Mouse (Mus musculus) CH12.LX (cell line): ENCODE results near the gene Bdp1. TPM values are rescaled to one million over a fixed set of nuclear protein-coding genes. Genes with fewer than 3 reads are reported as not detected.

Source experiments
- DNase-seq: peaks from one replicate; pipeline ENCODE4 v3.0.0-alpha.2; 2013; ENCODE audit errors: extremely low read depth
- H3K27ac ChIP-seq: 2 replicates; pipeline ENCODE4 v1.5.1; 2012; ENCODE audit warnings: low read depth, mild to moderate bottlenecking, control low read depth, moderate library complexity; ENCODE audit not compliant: insufficient read depth
- H3K27me3 ChIP-seq: replicated peaks from 2 replicates; pipeline ENCODE3; 2012; ENCODE audit warnings: inconsistent platforms
- H3K36me3 ChIP-seq, 2 experiments: replicated peaks in 1 of 2; 2 replicates each; pipeline versions ENCODE3 to v1.6.1; 2012; ENCODE audit warnings: inconsistent platforms in 1 of 2, low read length in 1 of 2, mild to moderate bottlenecking in 1 of 2, mixed read lengths in 1 of 2, moderate library complexity in 1 of 2; ENCODE audit not compliant: control insufficient read depth in 1 of 2, insufficient read depth in 1 of 2
- H3K4me1 ChIP-seq, 2 experiments: 2 replicates each; pipeline ENCODE4 v1.6.1; 2012; ENCODE audit warnings: inconsistent platforms in 1 of 2, moderate library complexity in 1 of 2; ENCODE audit not compliant: insufficient read depth in 2 of 2, control insufficient read depth in 1 of 2
- H3K4me2 ChIP-seq: 2 replicates; pipeline ENCODE4 v1.6.1; 2012; ENCODE audit warnings: low read depth, mild to moderate bottlenecking, control low read depth; ENCODE audit not compliant: poor library complexity, insufficient read depth, severe bottlenecking
- H3K4me3 ChIP-seq, 3 experiments: fragments of 150-350 bp in 1 of 3; sonication (generic) in 1 of 3; replicated peaks in 1 of 3; 2 replicates each; pipeline versions ENCODE3 to v1.5.1; 2011 to 2012; ENCODE audit warnings: low read depth in 2 of 3, low read length in 2 of 3, mild to moderate bottlenecking in 2 of 3, moderate library complexity in 2 of 3, control low read depth in 1 of 3, improper control_type of control experiment in 1 of 3, inconsistent platforms in 1 of 3, mixed read lengths in 1 of 3; ENCODE audit not compliant: poor library complexity in 1 of 3
- H3K79me2 ChIP-seq: replicated peaks from 2 replicates; pipeline ENCODE4 v1.6.1; 2012; ENCODE audit warnings: mild to moderate bottlenecking, moderate library complexity; ENCODE audit not compliant: control insufficient read depth, poor library complexity, insufficient read depth, severe bottlenecking; ENCODE audit errors: extremely low read depth
- H3K9ac ChIP-seq: 2 replicates; pipeline ENCODE4 v1.6.1; 2012; ENCODE audit warnings: low read depth, mild to moderate bottlenecking, control low read depth, moderate library complexity; ENCODE audit not compliant: insufficient read depth
- H3K9me3 ChIP-seq: replicated peaks from 2 replicates; pipeline ENCODE3; 2012; ENCODE audit warnings: low read length, inconsistent platforms, mixed read lengths
- BHLHE40 ChIP-seq: IDR thresholded peaks from 2 replicates; pipeline ENCODE4 v1.6.1; 2011; ENCODE audit warnings: mild to moderate bottlenecking, low read depth, low read length, improper control_type of control experiment
- CHD2 ChIP-seq: IDR thresholded peaks from 2 replicates; pipeline ENCODE4 v1.6.1; 2011; ENCODE audit warnings: low read length, improper control_type of control experiment
- CTCF ChIP-seq, 2 experiments: IDR thresholded peaks in 1 of 2; conservative IDR thresholded peaks in 1 of 2; 2 replicates each; pipeline ENCODE4 v1.5.1; 2011 to 2012; ENCODE audit warnings: low read depth in 2 of 2, low read length in 2 of 2, improper control_type of control experiment in 1 of 2, inconsistent platforms in 1 of 2, mild to moderate bottlenecking in 1 of 2, moderate library complexity in 1 of 2
- E2F4 ChIP-seq: IDR thresholded peaks from 2 replicates; pipeline ENCODE4 v1.6.1; 2011; ENCODE audit warnings: low read depth, low read length, improper control_type of control experiment; ENCODE audit not compliant: insufficient replicate concordance
- EP300 ChIP-seq: IDR thresholded peaks from 2 replicates; pipeline ENCODE4 v1.6.1; 2011; ENCODE audit warnings: low read length, improper control_type of control experiment
- GABPA ChIP-seq: IDR thresholded peaks from 2 replicates; pipeline ENCODE4 v1.6.1; 2012; ENCODE audit warnings: low read depth, low read length, improper control_type of control experiment, inconsistent platforms; ENCODE audit not compliant: insufficient replicate concordance
- JUND ChIP-seq: conservative IDR thresholded peaks from 2 replicates; pipeline ENCODE4 v1.6.1; 2011; ENCODE audit warnings: low read depth, low read length, improper control_type of control experiment
- KAT2A ChIP-seq: IDR thresholded peaks from 2 replicates; pipeline ENCODE4 v1.6.1; 2012; ENCODE audit warnings: low read length, improper control_type of control experiment, inconsistent platforms; ENCODE audit not compliant: insufficient replicate concordance
- MAX ChIP-seq: IDR thresholded peaks from 2 replicates; pipeline ENCODE4 v1.6.1; 2011; ENCODE audit warnings: low read length, improper control_type of control experiment
- MXI1 ChIP-seq: IDR thresholded peaks from 2 replicates; pipeline ENCODE4 v1.6.1; 2011; ENCODE audit warnings: mild to moderate bottlenecking, low read depth, low read length, improper control_type of control experiment
- MYC ChIP-seq: IDR thresholded peaks from 2 replicates; pipeline ENCODE4 v1.6.1; 2011; ENCODE audit warnings: low read depth, mild to moderate bottlenecking, improper control_type of control experiment, low read length
- NELFE ChIP-seq: IDR thresholded peaks from 2 replicates; pipeline ENCODE4 v1.6.1; 2011; ENCODE audit warnings: low read depth, low read length, improper control_type of control experiment
- NRF1 ChIP-seq: IDR thresholded peaks from 2 replicates; pipeline ENCODE4 v1.6.1; 2014; ENCODE audit warnings: low read depth, mild to moderate bottlenecking, inconsistent platforms, low read length, improper control_type of control experiment, moderate library complexity
- POLR2AphosphoS2 ChIP-seq: IDR thresholded peaks from 2 replicates; pipeline ENCODE4 v1.6.1; 2011; ENCODE audit warnings: low read depth, low read length, improper control_type of control experiment
- RAD21 ChIP-seq: IDR thresholded peaks from 2 replicates; pipeline ENCODE4 v1.6.1; 2011; ENCODE audit warnings: low read depth, mild to moderate bottlenecking, low read length, improper control_type of control experiment, moderate library complexity
- RCOR1 ChIP-seq: conservative IDR thresholded peaks from 2 replicates; pipeline ENCODE4 v1.6.1; 2012; ENCODE audit warnings: low read depth, mild to moderate bottlenecking, inconsistent platforms, low read length, improper control_type of control experiment
- SIN3A ChIP-seq: IDR thresholded peaks from 2 replicates; pipeline ENCODE4 v1.6.1; 2012; ENCODE audit warnings: low read length, improper control_type of control experiment, inconsistent platforms
- SMC3 ChIP-seq: IDR thresholded peaks from 2 replicates; pipeline ENCODE4 v1.6.1; 2011; ENCODE audit warnings: low read depth, low read length, improper control_type of control experiment
- TCF12 ChIP-seq: IDR thresholded peaks from 2 replicates; pipeline ENCODE4 v1.6.1; 2014; ENCODE audit warnings: low read depth, mild to moderate bottlenecking, inconsistent platforms, low read length, improper control_type of control experiment
- UBTF ChIP-seq: IDR thresholded peaks from 2 replicates; pipeline ENCODE4 v1.6.1; 2012; ENCODE audit warnings: low read depth, mild to moderate bottlenecking, inconsistent platforms, low read length, improper control_type of control experiment, moderate library complexity
- USF1 ChIP-seq: IDR thresholded peaks from 2 replicates; pipeline ENCODE4 v1.6.1; 2014; ENCODE audit warnings: low read depth, mild to moderate bottlenecking, inconsistent platforms, low read length, improper control_type of control experiment
- USF2 ChIP-seq: conservative IDR thresholded peaks from 2 replicates; pipeline ENCODE4 v1.6.1; 2011; ENCODE audit warnings: low read depth, low read length, improper control_type of control experiment
- ZC3H11A ChIP-seq: IDR thresholded peaks from 2 replicates; pipeline ENCODE4 v1.6.1; 2012; ENCODE audit warnings: low read depth, mild to moderate bottlenecking, inconsistent platforms, low read length, improper control_type of control experiment
- ZMIZ1 ChIP-seq: IDR thresholded peaks from 2 replicates; pipeline ENCODE4 v1.6.1; 2012; ENCODE audit warnings: low read depth, mild to moderate bottlenecking, inconsistent platforms, low read length, improper control_type of control experiment
- dilution Hi-C: fragments of 300-500 bp; cut with MboI; formaldehyde crosslinking; loops from 2 replicates; pipeline ENCODE4 v1.14.3; 2020; ENCODE audit warnings: low sequenced_read_pairs; ENCODE audit not compliant: extremely low pct_unique_long_range_greater_than_20kb, extremely low pct_ligation_motif_present
- in situ Hi-C: fragments of 300-500 bp; cut with MboI; formaldehyde crosslinking; loops from 3 replicates; pipeline ENCODE4 v1.14.3; 2019; ENCODE audit warnings: low sequenced_read_pairs, low pct_ligation_motif_present, low pct_unique_long_range_greater_than_20kb, mixed read lengths
- polyA plus RNA-seq: library from polyadenylated mRNA; unstranded; fragments of >175 nt; gene quantifications from 2 replicates; pipeline ENCODE4 v1.2.1, GENCODE M21; 2012; ENCODE audit warnings: low read depth; ENCODE audit not compliant: insufficient read length
- total RNA-seq, 2 experiments: library from RNA; depleted of rRNA; stranded (reverse); fragments of 300-350 nt in 1 of 2; fragments of >200 nt in 1 of 2; gene quantifications; 2 replicates each; pipeline ENCODE4 v1.2.3; 2012 to 2014

Bdp1 gene
- total and polyA plus RNA-seq, 3 experiments = 20.0 to 24.2 (median 22.0) TPM

DNA sequence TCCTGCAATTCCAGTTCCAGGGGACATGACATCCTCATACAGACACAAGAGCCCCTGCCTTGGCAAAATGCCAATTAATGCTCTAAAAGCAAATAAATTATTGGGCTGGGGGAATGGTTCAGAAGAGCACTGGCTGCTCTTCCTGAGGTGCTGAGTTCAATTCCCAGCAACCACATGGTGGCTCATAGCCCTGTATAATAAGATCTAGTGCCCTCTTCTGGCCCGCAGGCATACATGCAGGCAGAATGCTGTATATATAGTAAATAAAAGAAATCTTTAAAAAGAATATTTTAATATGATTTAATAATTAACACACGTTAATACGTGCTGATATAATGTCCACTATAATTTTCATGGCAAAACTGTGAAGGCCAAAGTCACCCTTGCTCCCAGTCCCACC lies 105.8 kb downstream of the Bdp1 start:
- dilution Hi-C loops = no loop called here
- no peak for TF ChIP-seq POLR2AphosphoS2
- no peak for TF ChIP-seq KAT2A
- TF ChIP-seq ZMIZ1 = no peak
- no peak for TF ChIP-seq EP300
- peak; percentile 25 for TF ChIP-seq RAD21
- TF ChIP-seq MXI1 = no peak
- no peak for TF ChIP-seq MAX
- no peak for TF ChIP-seq SIN3A
- TF ChIP-seq E2F4 = no peak
- peak; percentile 11 to 64; a peak in 2 of 4 replicates for TF ChIP-seq CTCF (conservative IDR thresholded peaks at IDR 0.05 in 1 of 2, IDR thresholded peaks at IDR 0.05 in 1 of 2; ENCODE audit: low read depth in 2 of 2, low read length in 2 of 2)
- TF ChIP-seq CHD2 = no peak
- TF ChIP-seq SMC3 = peak; percentile 39
- no peak for TF ChIP-seq BHLHE40
- TF ChIP-seq RCOR1 = no peak
- no peak for TF ChIP-seq NELFE
- no peak for TF ChIP-seq GABPA
- peak; percentile 60; the same call in 1 of the 2 replicates for TF ChIP-seq MYC
- no peak for TF ChIP-seq USF2
- TF ChIP-seq, all 38 proteins: peak for 4
- no peak for DNase-seq
- H3K36me3 ChIP-seq = peaks cover 0 to 6% of the 10 kb centered on the region in 2 experiments
- no peaks in the 10 kb centered on the region for H3K9me3 ChIP-seq
- H3K27me3 ChIP-seq = no peaks in the 10 kb centered on the region
- no peaks in the 10 kb centered on the region for H3K79me2 ChIP-seq
- H3K9ac ChIP-seq = no peak overlapping the region
- in situ Hi-C loops = no loop called here
- no peak overlapping the region for H3K4me2 ChIP-seq
- no peak overlapping the region for H3K27ac ChIP-seq
- H3K4me3 ChIP-seq = no peak overlapping the region
- H3K4me1 ChIP-seq = peaks cover 6 to 31% of the 10 kb centered on the region in 2 experiments

DNA sequence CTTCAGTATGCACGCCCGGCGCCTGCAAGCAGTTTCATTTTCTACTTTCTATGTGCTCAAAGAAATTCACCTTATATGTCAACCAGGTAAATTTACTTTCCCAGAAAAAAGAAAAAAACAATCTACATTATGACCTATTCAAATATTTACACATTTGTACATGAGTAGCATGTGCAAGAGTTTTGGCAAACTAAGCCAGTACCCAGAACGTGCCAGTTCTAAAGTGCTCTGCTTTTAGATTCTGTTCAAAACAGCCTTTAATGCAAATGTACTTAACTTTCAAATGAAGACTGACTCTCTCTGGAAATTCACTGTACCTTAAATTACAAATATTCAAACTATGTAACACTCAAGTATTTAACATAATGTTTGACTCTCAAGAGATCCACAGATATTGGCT lies 114.3 kb downstream of the Bdp1 start:
- dilution Hi-C loops (no loop called here), in situ Hi-C loops (loop anchor here (10.0 kb wide), 1 partner anchor 125 kb away; no protein-coding TSS in a partner anchor)
- TF ChIP-seq CHD2 (no peak), MAX (no peak), NELFE (no peak), TCF12 (no peak), JUND (no peak), SIN3A (no peak), GABPA (no peak), BHLHE40 (no peak), ZC3H11A (no peak), MXI1 (no peak), CTCF (conservative IDR thresholded peaks at IDR 0.05 in 1 of 2, IDR thresholded peaks at IDR 0.05 in 1 of 2; ENCODE audit: low read depth in 2 of 2, low read length in 2 of 2) (no peak), USF1 (no peak), UBTF (no peak), NRF1 (no peak)
- Histone ChIP-seq H3K36me3 (peaks cover 4 to 36% of the 10 kb centered on the region in 2 experiments), H3K4me2 (no peak overlapping the region), H3K9me3 (no peaks in the 10 kb centered on the region), H3K27ac (no peak overlapping the region), H3K4me3 (no peak overlapping the region), H3K79me2 (no peaks in the 10 kb centered on the region), H3K27me3 (no peaks in the 10 kb centered on the region), H3K4me1 (no peaks in the 10 kb centered on the region), H3K9ac (no peak overlapping the region)
- DNase-seq = no peak
